Mouse (Mus musculus): Measurements from ENCODE around the gene Smurf2. TPM values are rescaled to one million over a fixed set of nuclear protein-coding genes. Genes with fewer than 3 reads are reported as not detected.
A peak's percentile ranks its signal among the peaks of the same experiment; 100 is the strongest.

Smurf2 gene
- polyA plus RNA-seq, 1 experiment from 2014 or later, result 11.4 TPM

DNA sequence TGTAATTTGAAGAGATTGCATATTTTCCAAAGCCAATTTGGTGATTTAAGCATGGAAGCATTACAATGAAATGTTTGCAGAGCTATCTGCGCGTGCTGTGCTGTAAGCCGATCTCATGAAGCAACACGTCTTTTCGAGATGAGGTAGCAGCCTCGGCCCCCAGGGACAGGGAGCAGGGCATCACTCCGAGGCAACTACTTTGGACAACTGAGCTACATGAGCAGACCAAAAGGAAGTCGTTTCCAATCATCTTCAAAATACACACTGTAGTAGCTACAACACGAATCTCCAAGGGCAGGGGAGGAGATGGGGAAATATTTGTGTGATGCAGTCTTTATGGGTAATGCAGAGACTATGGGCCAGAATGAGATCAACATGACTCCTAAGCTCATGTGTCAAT lies 9.9 kb upstream of the Smurf2 start:
- 87% methylated on average over 9 of the region's 9 CpGs for WGBS
- Histone ChIP-seq H3K36me3 (no peaks in the 10 kb centered on the region), H3K9me3 (no peaks in the 10 kb centered on the region), H3K27me3 (no peaks in the 10 kb centered on the region), H3K27ac (replicated peaks) (no peak overlapping the region), H3K4me1 (replicated peaks) (no peaks in the 10 kb centered on the region), H3K9ac (no peak overlapping the region), H3K4me3 (no peak overlapping the region), H3K4me2 (no peak overlapping the region)
- no peak for ATAC-seq (ENCODE audit: low FRiP score, low read depth)

DNA sequence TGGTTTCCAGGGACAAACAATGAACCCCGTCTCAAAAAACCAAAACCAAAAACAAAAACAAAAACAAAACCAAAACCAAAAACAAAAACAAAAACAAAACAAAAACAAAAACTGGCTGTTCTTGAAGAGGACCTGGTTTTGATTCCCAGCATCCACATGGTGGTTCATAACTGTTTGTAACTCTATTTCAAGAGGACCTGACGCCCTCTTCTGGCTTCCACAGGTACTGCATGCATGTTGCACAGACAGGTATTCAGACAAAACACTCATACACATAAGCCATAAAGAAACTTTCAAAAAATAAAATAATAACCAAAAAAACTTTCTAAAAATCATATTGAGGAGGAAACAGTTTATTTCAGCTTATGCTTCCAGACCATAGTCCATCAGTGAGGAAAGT lies 8.4 kb upstream of the Smurf2 start:
- Histone ChIP-seq H3K4me3 (no peak overlapping the region), H3K4me1 (replicated peaks) (no peaks in the 10 kb centered on the region), H3K9me3 (no peaks in the 10 kb centered on the region), H3K9ac (no peak overlapping the region), H3K4me2 (no peak overlapping the region), H3K27ac (replicated peaks) (no peak overlapping the region), H3K27me3 (no peaks in the 10 kb centered on the region), H3K36me3 (no peaks in the 10 kb centered on the region)
- 62% methylated on average over 2 of the region's 2 CpGs for WGBS
- no peak for ATAC-seq (ENCODE audit: low FRiP score, low read depth)

DNA sequence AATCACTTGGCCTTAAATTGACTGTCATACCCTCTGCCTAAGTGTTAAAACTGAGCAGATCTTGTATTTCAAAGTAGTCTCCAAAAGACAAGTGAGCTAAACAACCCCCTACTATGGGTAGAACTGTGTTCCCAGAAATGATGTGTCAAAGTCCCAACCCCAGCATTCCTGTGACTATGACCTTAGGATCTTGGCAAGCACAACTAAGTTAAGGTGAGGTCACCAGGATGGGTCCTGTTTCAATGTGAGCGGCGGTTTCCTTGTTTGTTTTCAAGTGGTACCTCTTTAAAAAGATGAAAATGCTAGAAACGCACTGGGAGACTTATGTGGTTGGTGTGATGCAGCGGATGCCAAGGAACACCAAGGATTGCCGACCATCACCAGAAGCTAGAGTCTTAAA lies 7.4 kb upstream of the Smurf2 start:
- no peak for ATAC-seq (ENCODE audit: low FRiP score, low read depth)
- no peaks in the 10 kb centered on the region for H3K9me3 ChIP-seq

GRCm38 (mm10) chr11:106927226-106927625 lies 6.7 kb upstream of the Smurf2 start:
- H3K4me3 ChIP-seq, result no peak overlapping the region
- H3K9me3 ChIP-seq, result no peaks in the 10 kb centered on the region
- H3K27me3 ChIP-seq, result no peaks in the 10 kb centered on the region
- H3K27ac ChIP-seq (replicated peaks), result no peak overlapping the region
- 93% methylated on average over 5 of the region's 5 CpGs for WGBS
- H3K4me1 ChIP-seq (replicated peaks), result no peaks in the 10 kb centered on the region
- no peak for ATAC-seq (ENCODE audit: low FRiP score, low read depth)
- H3K4me2 ChIP-seq, result no peak overlapping the region
- no peak overlapping the region for H3K9ac ChIP-seq
- H3K36me3 ChIP-seq, result no peaks in the 10 kb centered on the region

More for the DNA sequence above, 7.4 kb upstream of the Smurf2 start:
- 97% methylated on average over 5 of the region's 5 CpGs for WGBS
- H3K4me2 ChIP-seq, result no peak overlapping the region
- H3K36me3 ChIP-seq, result no peaks in the 10 kb centered on the region
- H3K9ac ChIP-seq, result no peak overlapping the region
- H3K27ac ChIP-seq (replicated peaks), result no peak overlapping the region
- no peaks in the 10 kb centered on the region for H3K27me3 ChIP-seq
- no peak overlapping the region for H3K4me3 ChIP-seq
- no peaks in the 10 kb centered on the region for H3K4me1 ChIP-seq (replicated peaks)

DNA sequence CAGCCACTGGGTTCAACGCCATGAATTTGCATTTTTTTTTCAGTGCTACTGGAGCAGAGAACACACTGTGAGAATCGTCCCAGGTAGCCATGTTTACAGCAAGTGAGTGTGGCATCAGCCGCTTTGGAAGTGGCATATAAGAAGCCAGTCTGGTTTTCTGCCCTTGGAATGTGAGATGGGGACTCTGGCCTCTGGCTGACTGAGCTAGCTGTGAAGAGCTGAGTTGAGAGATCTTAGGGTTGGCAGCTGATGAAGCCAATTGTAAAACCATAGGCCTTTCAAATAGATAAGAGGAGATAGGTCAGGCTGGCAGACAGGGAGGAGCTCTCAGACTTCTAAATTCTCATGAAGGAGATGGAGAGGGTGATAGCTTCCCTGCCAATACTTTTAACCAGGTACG lies 6.2 kb upstream of the Smurf2 start:
- WGBS, result 84% methylated on average over 4 of the region's 4 CpGs
- H3K9me3 ChIP-seq, result no peaks in the 10 kb centered on the region
- no peak overlapping the region for H3K9ac ChIP-seq
- no peak overlapping the region for H3K4me3 ChIP-seq
- H3K4me2 ChIP-seq, result no peak overlapping the region
- ATAC-seq (ENCODE audit: low FRiP score, low read depth), result no peak
- H3K27me3 ChIP-seq, result no peaks in the 10 kb centered on the region
- no peak overlapping the region for H3K27ac ChIP-seq (replicated peaks)
- H3K4me1 ChIP-seq (replicated peaks), result no peaks in the 10 kb centered on the region
- no peaks in the 10 kb centered on the region for H3K36me3 ChIP-seq

DNA sequence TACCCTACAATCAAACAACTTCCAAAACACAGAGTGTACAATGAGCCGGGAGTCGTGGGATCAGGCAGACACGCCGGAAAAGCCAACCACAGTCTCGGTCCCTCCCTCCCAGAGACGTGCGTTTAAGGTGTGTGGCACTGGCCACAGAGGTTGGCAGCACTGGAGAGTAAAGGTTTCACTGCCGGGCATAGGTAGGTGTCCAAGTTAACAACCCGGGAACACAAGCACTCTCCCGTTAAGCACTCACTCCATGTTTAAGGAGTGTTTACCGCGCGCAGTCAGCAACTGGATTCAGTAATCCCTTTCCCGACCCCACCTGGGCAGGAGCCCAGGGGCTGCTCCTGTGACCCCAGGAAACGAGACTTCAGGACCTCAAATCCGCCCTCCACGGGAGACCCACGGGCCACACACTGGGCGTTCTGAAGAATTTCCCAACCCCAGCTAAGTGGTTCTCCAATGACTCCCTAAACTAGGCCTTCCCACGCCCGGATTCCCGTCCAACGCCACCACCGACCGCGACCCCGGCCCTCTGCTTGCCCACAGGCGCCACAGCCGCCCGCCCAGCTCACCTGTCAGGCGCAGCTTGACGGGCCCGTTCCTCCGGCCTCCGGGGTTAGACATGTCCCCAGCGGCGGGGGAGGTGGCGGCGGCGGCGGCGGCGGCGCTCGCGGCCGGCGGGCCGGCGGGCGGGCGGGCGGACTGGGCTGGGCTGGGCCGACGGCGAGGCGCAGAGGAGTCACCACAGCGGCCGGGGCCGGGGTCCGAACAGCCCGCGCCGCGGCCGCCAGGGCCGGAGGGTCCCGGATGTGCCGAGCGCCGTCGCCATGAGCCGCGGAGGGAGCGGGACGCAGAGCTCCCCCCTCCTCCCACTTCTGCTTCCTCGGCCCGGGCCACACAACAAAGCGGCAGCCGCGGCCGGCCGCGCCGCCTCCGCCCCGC lies 634 bp downstream of the Smurf2 start:
- H3K9me3 ChIP-seq, result no peaks in the 10 kb centered on the region
- peak; percentile 84 for ATAC-seq (ENCODE audit: low FRiP score, low read depth)
- no peaks in the 10 kb centered on the region for H3K27me3 ChIP-seq

GRCm38 (mm10) chr11:106918901-106919300 lies 1.6 kb downstream of the Smurf2 start:
- no peak overlapping the region for H3K27ac ChIP-seq (replicated peaks)
- no peaks in the 10 kb centered on the region for H3K27me3 ChIP-seq
- H3K36me3 ChIP-seq, result no peaks in the 10 kb centered on the region
- peak overlapping the region; percentile 93 for H3K4me2 ChIP-seq
- H3K9ac ChIP-seq, result peak overlapping the region; percentile 97
- ATAC-seq (ENCODE audit: low FRiP score, low read depth), result no peak
- H3K9me3 ChIP-seq, result no peaks in the 10 kb centered on the region
- 15% methylated on average over 8 of the region's 8 CpGs for WGBS
- peak overlapping the region; percentile 97 for H3K4me3 ChIP-seq
- peaks cover 31% of the 10 kb centered on the region for H3K4me1 ChIP-seq (replicated peaks)

More for the DNA sequence above, 634 bp downstream of the Smurf2 start:
- H3K36me3 ChIP-seq, result no peaks in the 10 kb centered on the region
- H3K9ac ChIP-seq, result peak overlapping the region; percentile 97
- H3K4me1 ChIP-seq (replicated peaks), result peaks cover 31% of the 10 kb centered on the region
- WGBS, result under 1% methylated on average over 40 of the region's 87 CpGs
- peak overlapping the region; percentile 97 for H3K4me3 ChIP-seq
- peak overlapping the region; percentile 93 for H3K4me2 ChIP-seq
- H3K27ac ChIP-seq (replicated peaks), result peak overlapping the region; percentile 97

- Histone ChIP-seq H3K4me3 (no peak overlapping the region), H3K4me1 (replicated peaks) (0 out of 2 replicates have a peak, but pooled peaks cover 5% of the 10 kb centered on the region), H3K27me3 (no peaks in the 10 kb centered on the region), H3K27ac (replicated peaks) (no peak overlapping the region), H3K9me3 (no peaks in the 10 kb centered on the region), H3K4me2 (no peak overlapping the region), H3K9ac (no peak overlapping the region), H3K36me3 (no peaks in the 10 kb centered on the region)
- no peak for ATAC-seq (ENCODE audit: low FRiP score, low read depth)
These were observed 9.3 kb downstream of the Smurf2 start for GRCm38 (mm10) chr11:106911257-106911656.

DNA sequence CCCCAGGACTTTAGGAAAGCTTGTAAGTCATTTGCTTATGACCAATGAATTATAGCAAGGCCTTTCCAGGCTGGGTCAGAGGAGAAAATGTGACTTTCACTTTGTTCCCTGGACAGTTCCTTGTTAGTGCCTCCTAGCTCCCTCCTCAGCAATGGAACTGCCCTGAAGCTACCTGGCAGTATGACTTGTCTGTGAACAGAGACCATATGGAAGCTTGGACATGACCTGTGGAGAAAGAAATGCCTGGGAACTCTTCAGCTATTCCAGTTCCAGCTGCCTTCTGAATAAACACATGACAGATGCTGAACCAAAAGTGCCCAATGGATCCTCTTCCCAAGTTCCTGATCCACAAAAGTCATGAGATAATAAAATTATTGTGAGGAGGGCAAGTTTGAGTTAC lies 12.5 kb downstream of the Smurf2 start:
- no peak for ATAC-seq (ENCODE audit: low FRiP score, low read depth)
- Histone ChIP-seq H3K9me3 (no peaks in the 10 kb centered on the region), H3K4me2 (no peak overlapping the region), H3K27me3 (no peaks in the 10 kb centered on the region), H3K4me3 (no peak overlapping the region), H3K36me3 (no peaks in the 10 kb centered on the region), H3K4me1 (replicated peaks) (no peaks in the 10 kb centered on the region), H3K27ac (replicated peaks) (no peak overlapping the region), H3K9ac (no peak overlapping the region)

DNA sequence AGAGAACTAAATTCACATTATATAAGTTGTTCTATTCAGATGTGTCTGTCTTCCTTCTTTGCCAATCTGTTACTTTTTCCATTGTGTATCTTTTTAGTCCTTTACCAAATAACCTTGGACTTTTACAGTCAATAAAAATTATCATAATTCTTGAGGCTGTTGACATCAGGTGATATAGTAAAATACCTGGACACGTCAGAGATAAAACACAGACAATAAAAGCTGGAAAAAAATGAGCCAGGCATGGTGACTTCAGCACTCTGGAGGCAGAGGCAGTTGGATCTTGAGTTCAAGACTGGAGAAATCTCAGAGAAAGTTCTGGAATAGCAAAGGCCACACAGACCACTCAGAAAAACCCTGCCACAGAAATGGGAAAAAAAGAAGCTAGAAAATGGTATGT lies 13.3 kb downstream of the Smurf2 start:
- no peak overlapping the region for H3K9ac ChIP-seq
- H3K4me1 ChIP-seq (replicated peaks), result no peaks in the 10 kb centered on the region
- WGBS, result 89% methylated on average over 1 of the region's 1 CpGs
- no peak overlapping the region for H3K27ac ChIP-seq (replicated peaks)
- H3K4me3 ChIP-seq, result no peak overlapping the region
- H3K27me3 ChIP-seq, result no peaks in the 10 kb centered on the region
- ATAC-seq (ENCODE audit: low FRiP score, low read depth), result no peak
- H3K4me2 ChIP-seq, result no peak overlapping the region
- no peaks in the 10 kb centered on the region for H3K9me3 ChIP-seq
- no peaks in the 10 kb centered on the region for H3K36me3 ChIP-seq

DNA sequence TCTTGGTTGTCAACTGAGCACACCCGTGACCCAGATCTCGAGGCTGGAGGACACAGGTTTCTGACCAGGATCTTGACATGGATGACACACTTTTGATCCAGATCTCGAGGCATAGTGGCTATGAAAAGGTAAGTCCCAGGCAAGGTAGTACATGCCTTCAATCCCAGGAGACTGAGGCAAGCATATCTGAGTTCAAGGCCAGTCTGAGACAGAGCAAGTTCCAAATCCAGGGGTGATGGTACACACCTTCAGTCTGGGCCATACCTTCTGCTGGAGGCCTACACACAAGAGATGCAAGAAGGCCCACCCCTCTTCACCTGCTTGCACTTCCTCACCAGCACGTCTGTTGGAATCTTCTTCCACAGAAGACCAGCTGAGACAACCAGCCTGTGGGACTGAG lies 14.8 kb downstream of the Smurf2 start:
- Histone ChIP-seq H3K27me3 (no peaks in the 10 kb centered on the region), H3K4me1 (replicated peaks) (0 out of 2 replicates have a peak, but pooled peaks cover 3% of the 10 kb centered on the region), H3K9ac (no peak overlapping the region), H3K4me3 (no peak overlapping the region), H3K4me2 (no peak overlapping the region), H3K27ac (replicated peaks) (no peak overlapping the region), H3K9me3 (no peaks in the 10 kb centered on the region), H3K36me3 (no peaks in the 10 kb centered on the region)
- no peak for ATAC-seq (ENCODE audit: low FRiP score, low read depth)
- WGBS, result 94% methylated on average over 4 of the region's 4 CpGs

GRCm38 (mm10) chr11:106899804-106900203 lies 20.7 kb downstream of the Smurf2 start:
- Histone ChIP-seq H3K9me3 (no peaks in the 10 kb centered on the region), H3K27ac (replicated peaks) (no peak overlapping the region), H3K4me1 (replicated peaks) (0 out of 2 replicates have a peak, but pooled peaks cover 3% of the 10 kb centered on the region), H3K27me3 (no peaks in the 10 kb centered on the region), H3K4me2 (no peak overlapping the region), H3K9ac (no peak overlapping the region), H3K4me3 (no peak overlapping the region), H3K36me3 (no peaks in the 10 kb centered on the region)
- no peak for ATAC-seq (ENCODE audit: low FRiP score, low read depth)
- 98% methylated on average over 1 of the region's 1 CpGs for WGBS

Measured in hindbrain, embryonic 15.5 days (tissue).